Mouse (Mus musculus) cerebellum, postnatal 36 days (tissue): ENCODE measurements around the gene Scmh1.
"Not testable (repeated sequence)": the region's sequence is repeated elsewhere in the genome, so short reads cannot be mapped to it uniquely, and the experiment has no call there.

Experiments used
- DNase-seq, 2 experiments: peaks; one replicate each; pipeline ENCODE4 v3.0.0; 2021 to 2022; ENCODE audit warnings: mixed read lengths in 2 of 2

Gene Scmh1

DNA sequence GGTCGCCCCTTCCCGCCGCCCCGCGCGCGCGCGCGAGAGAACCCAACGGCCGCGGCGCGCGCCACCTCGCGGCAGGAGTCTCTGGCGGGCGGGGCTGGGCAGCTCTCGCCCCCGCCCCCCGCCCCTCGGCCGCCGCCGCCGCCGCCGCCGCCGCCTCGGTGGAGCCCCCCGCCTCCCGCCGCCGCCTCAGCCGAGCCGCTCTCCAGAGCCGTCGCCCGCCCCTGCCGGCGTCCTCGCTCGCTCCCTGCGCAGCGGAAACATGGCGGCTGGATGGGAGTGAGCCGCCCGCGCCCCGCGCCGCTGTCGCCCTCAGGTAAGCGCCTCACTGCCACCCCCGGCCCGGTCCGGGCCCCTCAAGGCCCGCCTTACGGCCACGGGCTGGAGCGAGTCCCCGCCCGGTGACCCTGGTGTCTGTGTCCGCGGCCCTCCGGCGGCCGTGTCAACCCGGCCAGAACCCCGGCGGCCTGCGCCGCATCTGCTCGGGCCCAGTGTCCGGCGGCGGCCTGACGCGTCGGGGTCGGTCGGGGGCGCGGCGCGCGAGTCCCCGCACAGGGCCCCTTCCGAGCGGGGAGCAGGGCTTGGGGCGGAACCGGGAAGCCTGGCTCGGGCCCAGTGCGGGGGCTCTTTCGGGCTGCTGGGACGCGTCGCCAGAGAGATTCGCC, at the start of gene Scmh1:
TSS of gene Scmh1 (plus strand) at position 138 of the 662 bp plus-strand sequence.
- peak; percentile 59 to 63 for DNase-seq

DNA sequence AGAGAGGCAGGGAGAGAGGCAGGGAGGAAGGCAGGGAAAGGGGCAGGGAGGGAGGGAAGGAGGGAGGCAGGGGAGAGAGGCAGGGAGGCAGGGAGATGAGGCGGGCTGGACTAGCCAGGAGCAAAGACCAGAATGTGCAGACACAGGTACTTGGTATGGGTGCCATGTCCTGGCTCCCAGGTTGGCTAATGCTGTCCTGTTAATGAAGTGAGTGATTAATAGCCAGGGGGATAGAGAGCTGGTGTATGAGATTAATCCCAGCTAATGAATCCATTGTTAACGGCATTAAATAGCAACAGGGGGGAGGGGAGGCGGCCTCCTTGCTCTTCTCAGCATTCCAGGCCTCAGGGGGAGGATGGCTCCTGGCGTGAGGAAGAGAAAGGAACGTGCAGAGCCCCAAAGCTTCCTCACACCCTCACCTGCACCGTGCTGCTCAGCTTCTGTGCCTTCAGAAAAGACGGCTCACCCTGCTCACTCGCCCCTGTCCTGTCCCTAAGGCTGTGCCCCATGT, 45.0 kb upstream of the Scmh1 start:
- DNase-seq: no peak

DNA sequence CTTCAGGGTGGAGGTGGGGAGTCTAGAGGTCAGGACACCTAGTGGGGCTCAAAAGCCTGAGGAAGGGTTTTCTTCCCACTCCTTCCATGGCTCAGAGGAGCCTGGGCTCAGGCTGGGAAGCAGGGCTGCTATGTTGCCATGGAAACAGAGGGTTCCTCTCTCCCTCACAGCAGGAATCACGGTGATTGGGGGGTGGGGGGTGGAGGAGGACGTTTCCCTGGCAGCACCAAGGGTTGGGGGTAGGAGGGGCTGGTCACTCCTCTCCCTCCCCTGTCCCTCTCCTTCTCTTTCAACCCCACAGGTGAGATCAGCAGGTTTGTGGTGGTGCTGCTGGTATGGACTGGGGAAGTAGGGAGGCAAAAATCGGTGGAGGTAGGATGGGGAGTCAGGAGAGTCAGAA, 40.4 kb upstream of the Scmh1 start:
- DNase-seq: no peak

DNA sequence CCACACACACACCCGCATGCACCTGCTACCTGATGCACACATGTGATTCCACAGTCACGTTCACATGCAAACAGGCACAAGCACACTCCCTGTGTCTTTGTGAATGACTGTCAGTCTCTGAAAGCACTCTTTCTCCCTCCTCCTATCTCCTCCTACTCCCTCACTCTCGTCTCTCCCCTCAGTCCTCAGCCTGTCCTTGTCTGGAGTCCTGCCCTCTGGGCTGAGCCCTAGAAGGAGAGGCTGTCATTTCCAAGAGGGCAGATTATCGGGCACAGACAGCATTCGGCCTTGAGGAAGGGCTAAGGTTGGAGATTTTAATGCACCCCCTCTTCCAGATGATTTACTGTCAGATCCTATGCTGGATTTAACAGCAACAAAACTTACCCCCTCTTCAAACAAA, 39.6 kb upstream of the Scmh1 start:
- DNase-seq: no peak

DNA sequence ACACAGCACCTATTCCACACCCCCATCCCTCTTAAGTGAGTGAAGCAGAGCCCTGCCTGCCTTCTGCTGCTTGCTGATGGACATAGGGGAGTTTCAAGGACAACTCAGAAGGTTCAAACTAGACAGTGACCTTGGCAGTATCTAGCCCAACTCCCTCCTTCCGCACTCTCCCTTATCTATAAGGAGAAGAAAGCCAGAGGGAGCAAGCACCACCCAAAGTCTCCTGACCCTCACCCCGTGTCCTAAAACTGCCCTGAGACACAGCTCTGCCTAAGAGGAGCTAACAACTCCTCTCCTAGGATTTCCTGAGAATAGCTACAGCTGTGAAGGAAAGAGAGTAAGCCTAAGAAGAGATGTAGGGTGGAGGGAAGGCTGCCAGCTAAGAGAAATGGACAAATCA, 37.0 kb upstream of the Scmh1 start:
- no peak for DNase-seq

DNA sequence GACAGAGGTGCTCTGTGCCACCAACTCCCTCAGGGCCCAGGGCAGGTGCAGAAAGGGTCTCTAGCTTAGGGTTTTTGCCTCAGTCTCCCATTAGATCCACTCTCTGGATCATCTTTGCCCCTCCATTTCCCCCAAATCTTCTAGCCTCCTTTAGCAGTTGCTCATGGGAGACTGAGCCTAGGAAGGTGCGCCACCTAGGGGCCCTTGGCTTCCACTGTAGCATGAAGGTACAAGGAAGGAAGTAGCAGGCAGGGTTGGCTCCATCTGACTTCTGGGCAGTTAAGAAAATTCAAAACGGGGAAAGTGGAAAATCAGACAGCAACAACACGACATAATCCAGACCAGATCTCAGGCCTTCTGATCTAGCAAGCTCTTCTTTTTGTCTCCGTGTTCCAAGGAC, 36.4 kb upstream of the Scmh1 start:
- peak; percentile 71 to 72 for DNase-seq

DNA sequence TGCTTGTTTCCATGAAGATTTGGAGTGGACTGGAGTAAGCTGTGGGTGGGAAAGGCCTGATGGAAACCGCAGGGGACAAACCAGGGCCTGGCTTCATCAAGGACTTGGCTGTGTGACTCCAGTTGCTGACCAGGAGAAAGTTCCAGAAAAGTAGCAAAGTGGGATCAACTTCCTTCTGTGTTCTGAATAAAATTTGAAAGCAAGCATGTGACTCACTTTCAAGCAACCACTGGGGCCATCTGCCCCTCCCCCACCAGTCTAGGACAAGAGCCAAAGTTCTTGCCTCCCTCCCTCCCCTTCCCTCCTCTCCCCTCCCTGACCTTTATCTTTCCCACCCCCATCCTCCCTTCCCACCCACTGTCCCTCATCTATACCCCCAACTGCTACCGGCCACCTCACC, 35.9 kb upstream of the Scmh1 start:
- no peak for DNase-seq

DNA sequence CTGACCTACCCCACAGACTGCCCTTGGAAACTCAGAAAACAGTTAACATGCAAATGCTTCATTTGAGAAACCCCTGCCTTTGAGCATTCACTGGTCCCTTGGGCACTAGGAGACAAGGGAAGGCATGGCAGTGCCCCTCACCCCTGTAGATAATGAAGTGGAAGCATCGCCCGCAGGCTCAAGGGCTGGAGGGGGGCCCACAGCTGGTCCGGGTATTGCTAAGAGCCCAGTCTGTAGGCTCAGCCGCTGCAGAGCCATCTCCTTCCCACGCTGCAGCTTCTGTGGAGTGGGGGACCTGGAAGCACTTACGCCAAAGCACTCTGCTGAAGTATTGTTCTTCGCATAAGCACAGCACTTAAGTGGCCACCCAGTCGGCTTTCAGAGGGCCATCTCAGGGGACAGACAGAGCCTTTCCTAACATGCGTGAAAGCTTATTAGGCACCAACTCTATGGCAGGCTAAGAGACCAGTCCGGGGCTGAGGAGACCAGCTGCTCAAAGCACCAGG, 35.2 kb upstream of the Scmh1 start:
- no peak for DNase-seq

DNA sequence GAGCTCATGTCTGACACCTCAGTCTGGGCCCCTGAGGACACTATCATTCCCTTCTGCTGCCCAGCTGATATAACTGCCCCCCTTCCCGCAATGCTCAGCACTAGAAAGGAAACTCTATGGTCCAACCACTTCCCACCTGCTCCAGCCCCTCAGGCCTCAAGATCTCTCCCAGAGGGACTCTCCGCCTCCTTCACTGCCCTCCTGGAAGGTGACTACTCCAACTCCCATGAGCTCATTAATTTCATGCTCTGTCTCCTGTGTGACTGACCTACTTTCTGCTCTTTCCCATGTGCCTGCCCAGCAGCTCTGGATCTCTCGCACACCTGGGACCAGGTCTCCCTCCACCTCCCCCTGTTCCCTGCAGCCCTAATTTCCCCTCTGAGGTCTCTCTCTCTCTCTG, 32.2 kb upstream of the Scmh1 start:
- DNase-seq: no peak

DNA sequence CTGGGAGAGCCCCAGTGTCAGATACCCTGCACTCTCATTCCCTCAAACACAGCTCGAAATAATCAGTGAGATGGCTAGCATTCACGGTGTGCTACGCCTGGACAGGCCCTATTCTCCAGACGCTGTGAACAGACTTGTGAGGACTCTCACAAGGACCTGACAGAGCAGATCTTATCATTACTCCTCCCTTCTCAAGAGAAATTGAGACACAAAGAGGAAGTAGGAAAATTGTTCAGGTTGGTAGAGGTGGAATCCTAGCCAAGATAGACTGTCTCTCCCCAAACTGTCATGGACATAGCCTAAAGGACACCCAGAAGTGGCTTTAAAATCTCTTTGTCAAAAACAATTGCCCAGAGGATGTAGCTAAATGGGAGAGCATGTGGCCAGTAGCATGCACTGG, 31.3 kb upstream of the Scmh1 start:
- DNase-seq: no peak

DNA sequence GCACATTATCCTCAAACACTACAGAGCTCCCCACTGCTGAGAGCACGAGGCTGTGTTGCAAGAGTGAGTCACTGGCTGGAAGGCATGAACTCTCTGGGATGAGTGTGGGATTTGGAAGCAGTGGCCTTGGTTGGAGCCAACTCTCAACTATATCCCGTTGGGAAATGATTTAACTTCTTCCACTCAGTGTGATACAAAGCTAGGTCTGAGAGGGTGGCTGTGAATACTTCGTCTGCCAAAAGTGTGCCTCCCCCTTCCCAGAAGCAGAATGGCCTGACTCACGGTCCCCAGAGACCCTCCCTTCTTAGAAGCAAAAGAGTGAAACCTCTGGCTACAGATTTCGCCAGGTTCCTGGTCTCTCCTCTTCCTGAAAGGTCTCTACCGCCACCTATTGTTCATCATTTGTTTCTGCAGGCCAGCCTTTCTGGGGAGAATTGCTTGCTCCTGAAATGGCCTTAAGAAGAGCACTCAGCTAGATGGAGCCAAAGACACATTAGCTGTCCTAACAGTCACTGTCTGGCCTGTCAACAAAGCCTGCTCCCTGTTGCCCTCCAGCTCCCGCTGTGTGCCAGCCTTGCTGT, 24.2 kb upstream of the Scmh1 start:
- DNase-seq: peak; percentile 51 to 73

DNA sequence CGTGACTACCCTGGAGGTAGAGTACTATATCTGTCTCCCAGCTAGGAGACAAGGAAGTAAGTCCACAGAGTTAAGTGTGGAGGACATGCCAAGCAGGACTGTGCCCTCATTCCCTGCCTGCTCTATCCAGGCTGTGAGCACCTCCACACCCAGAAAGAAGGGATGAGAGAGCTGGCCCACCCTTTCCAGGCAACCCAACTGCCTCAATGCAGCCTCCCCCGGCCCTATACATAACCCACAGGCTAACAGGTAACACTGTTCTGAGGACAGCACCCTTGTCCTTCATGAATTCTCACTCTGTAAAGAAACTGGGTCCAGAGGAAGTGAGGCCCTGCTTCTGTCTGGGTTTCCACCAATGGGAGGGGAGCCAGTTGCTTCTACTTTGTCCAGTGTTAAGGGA, 19.6 kb upstream of the Scmh1 start:
- no peak for DNase-seq

DNA sequence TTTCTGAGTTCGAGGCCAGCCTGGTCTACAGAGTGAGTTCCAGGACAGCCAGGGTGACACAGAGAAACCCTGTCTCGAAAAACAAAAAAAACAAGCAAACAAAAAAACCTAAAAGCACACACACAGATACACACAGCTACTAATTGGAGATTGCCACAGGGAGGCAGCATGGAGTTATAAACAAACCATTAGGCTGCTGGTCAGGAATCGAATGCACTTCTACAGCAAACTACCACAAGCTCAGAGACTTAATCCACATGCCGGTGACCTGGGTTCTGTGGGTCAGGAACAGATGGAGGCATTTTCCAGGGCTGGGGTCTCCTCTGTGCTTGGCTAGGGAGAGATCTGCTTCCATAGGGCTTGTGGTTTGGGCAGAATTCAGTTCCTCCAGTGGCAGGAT, 17.6 kb upstream of the Scmh1 start:
- peak in 1 of 2 experiments; percentile 35 for DNase-seq

DNA sequence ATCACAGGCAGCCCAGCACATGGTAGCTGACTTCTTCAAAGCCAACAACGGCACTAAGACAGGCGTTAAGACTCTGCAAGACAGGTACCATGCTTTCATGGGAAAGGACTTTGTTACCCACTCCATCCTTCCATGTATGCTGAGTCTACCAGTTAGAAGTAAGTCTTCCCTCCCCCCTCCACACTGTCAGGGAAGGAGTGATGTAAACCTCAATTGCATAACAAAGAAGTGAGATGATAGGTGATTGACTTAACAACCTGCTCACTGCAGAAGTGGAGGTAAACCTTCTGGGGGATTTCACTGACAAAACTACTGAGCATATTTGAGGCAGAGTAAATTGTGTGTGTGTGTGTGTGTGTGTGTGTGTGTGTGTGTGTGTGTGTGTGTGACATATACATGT, 17.1 kb upstream of the Scmh1 start:
- no peak for DNase-seq

DNA sequence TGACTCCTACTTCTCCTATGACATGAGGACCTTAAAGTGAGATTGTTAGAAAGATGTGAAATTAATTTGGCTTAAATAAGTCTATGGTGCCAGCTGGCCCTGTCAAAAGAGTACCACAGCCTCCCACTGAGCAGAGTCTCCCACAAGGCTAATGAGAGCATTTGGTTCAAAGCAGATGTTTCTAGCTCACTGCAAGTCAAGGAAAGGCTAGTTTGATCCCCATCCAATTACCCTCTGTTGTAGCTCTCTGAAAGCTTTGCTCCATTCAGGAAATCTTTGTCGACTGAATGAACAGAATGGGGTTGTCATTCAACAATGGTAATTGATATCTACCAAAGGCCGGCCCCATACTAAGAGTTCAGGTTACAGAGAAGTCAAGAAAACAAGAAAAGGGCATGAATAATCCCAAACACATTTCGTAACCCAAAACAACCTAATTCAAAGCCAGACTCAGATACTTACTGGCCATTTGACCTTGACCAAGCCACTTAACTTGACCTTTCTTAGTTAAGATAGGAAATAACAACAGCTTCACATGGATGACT, 16.0 kb upstream of the Scmh1 start:
- no peak for DNase-seq

DNA sequence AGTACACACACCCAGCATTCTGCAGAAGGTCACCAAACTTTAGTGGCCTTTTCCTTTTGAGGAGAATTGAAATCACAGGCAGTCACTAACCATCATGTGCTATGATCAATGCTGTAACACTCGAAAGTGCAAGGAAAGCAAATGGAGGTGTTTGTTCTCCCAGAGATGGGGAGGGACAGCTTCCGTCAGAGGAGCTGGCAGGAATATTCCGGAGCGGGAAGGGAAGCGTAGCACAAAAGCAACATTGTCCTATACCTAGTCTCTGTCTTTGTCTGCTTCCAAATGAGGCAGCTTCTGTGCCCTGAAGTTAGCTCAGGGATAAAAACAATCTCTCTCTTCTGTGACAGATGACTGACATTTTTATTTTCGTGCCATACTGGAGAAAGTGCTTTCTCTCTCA, 15.5 kb upstream of the Scmh1 start:
- DNase-seq: no peak

DNA sequence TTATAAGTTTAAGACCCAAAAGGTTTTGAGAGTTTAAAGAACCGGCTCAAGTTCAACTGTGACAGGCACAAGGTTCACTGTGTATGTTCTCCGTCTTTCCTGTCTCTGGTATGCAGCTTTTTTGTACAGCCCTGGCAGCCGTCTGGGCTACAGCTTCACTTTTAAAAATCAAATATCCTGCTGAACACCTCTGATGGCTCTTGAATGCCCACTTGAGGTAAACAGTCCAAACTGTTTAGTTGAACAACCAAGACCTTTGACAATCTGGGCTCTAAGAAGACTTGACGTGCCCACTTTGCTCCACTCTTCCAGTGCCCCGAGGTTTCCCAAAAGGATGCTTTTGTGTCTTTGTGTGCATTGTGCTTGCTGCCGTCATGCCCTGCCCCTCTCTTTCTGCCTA, 13.5 kb upstream of the Scmh1 start:
- DNase-seq: no peak

DNA sequence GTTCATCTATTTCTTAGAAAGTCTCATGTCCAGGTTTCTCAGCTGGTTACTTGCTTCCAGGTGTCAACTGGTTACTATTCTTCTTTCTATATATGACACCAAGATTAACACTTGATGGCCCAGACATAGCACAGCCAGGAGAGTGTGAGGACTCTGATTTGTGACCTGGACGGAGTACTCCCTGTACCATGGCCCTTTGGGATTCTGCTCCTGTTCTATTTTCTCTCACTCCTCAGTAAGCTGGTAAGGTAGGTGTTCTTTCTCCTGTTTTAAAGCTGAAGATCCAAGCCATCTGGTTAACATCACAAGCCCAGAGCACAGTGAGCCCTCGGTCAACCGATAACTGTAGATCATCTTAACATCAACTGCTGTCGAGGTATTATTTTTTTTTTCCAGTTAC, 12.7 kb upstream of the Scmh1 start:
- no peak for DNase-seq

DNA sequence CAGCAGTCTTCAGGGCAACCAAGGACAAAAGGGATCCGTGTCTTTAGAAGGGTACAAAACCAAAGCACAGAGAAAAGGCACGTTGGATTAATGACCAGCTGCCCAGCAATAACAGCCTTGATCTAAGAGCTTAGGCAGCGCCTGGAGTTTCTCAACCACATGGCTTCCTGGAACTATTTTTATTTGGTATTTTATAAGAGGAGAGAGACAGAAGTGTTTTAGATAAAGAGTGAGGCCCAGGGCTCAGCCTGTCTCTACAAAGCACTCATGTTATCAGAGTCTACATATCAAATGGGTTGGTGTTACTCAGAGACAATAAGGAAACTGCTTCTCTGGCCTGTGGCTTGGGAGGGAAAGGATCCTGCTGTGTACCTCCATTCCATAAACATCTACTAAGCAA, 12.3 kb upstream of the Scmh1 start:
- DNase-seq: no peak

DNA sequence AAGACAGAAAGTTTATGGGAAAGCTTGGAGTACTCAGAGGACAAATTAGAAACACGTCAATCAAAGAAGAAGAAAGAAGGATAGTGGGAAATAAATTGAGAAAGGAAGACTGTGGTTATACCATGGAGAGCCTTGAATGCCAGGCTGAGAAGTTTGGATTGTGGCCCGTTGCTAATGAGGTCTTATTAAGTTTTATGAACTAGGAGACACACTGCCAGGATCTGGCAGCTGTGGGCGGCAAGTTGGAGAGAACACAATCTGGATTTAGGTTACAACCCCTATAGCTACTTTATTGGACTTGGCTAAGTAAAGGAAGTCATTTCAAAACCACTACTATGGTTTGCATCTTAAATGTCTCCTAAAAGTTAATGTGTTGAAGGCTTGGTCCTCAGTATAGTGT, 4.8 kb upstream of the Scmh1 start:
- DNase-seq: no peak

DNA sequence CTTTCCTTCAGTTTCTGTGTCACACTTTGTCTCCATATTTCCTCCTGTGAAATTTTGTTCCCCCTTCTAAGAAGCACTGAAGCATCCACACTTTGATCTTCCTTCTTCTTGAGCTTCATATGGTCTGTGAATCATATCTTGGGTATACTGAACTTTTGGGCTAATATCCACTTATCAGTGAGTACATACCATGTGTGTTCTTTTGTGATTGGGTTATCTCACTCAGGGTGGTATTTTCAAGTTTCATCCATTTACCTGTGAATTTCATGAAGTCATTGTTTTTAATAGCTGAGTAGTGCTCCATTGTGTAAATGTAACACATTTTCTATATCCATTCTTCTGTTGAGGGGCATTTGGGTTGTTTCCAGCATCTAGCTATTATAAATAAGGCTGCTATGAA, 3.0 kb upstream of the Scmh1 start:
- not testable (repeated sequence) for DNase-seq

DNA sequence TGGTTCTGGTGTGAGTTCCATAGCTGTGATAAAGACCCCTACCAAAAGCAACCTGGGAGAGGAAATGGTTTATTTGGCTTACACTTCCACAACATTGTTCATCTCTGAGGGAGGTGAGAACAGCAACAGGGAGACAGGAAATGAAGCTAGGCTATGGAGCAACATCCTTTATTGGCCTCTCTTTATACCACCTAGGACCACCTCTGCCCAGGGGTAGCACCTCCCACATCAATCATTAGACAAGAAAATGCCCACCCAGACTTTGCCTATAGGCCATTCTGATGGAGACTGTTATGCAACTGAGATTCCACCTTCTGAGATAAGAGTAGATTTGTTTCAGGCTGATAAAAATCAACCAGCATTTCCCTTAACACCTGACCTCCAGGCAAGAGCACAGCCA, 834 bp upstream of the Scmh1 start:
- DNase-seq: no peak

DNA sequence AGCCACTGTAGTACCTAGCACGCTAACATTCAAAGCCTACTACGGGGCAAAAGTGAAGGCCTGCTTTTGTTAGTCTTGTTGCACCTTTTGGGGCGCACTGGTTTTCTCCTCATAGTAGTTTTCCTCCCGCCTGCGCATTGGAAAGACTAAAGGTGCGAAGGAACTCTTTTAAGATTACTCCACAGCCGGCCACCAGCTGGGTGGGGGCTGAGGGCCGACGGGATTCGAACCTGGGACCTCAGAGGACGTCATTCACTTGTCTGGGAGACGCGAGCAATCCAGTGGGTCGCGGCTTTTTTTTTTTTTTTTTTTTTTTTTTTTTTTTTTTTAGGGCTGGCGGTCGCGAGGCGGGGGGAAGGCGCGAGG, 320 bp upstream of the Scmh1 start:
- DNase-seq: peak in 1 of 2 experiments; percentile 50

DNA sequence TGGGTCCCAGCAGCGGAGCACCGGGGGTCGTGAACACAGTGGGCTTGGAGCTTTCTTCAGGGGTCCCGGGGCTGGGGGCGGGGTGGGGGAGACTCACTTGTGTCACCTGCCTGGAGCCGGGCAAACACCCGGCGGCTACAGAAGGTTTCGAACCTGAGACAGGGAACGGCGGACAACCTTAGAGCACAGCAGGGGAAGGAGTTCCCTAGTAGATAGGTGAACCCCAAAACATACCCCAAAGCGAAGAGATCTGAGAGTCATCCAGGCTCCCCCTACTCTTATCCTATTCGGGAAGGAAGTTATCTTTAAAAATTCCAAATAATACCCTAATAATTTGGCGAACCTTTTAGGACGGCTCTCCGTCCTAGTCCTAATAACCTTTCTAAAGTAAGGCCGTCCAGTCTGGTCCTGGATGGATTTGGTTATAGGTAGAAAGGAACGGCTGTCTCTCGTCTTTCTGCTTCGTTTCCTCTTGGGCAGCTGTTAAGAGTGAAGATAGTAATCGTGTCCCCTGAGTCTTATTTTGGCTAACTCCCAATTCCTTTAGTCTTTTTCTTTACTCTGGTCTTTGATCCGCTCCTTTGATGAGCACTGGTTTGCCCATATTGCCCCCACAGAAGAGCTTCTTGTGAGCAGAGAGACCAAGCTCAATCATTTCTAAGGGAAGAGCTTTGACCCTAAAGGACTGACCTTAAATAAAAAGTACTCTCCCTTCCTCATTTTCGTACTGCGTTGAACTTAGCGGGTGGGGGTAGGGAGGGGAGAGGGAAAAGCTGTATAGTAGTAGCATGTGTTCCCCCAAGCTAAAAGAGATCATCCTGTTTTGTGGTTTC, 941 bp downstream of the Scmh1 start:
- no peak for DNase-seq
